Mouse (Mus musculus) granulocyte monocyte progenitor cell, adult 5-6 weeks (primary cell): Measurements from ENCODE around the gene Cdv3. TPM values are rescaled to one million over a fixed set of nuclear protein-coding genes. Genes with fewer than 3 reads are reported as not detected.

Experiments used
- ATAC-seq: replicated peaks from 2 replicates; pipeline ENCODE4 v1.8.0; 2016; ENCODE audit warnings: mild to moderate bottlenecking, moderate TSS enrichment, inconsistent platforms; ENCODE audit not compliant: poor library complexity, severe bottlenecking
- total RNA-seq, 2 experiments: library from RNA; stranded (forward) in 1 of 2; stranded (reverse) in 1 of 2; fragments of 200-712, 200-1000 nt in 1 of 2; fragments of >200 nt in 1 of 2; fragmentation: Nextera tagmentation in 1 of 2; gene quantifications; 2 replicates each; pipeline ENCODE4 v1.2.3; 2014 to 2017

Cdv3 gene
- total RNA-seq (2014; fragmentation: Nextera tagmentation), result 111 and 118 TPM in 2 replicates
- 171 and 197 TPM in 2 replicates for total RNA-seq (2017)

- ATAC-seq, result peak; percentile 89
Observed at GRCm38 (mm10) chr9:103365290-103366247, at the start of gene Cdv3. Gene Cdv3 (minus strand): TSS chr9:103365840.

- no peak for ATAC-seq
Observed at GRCm38 (mm10) chr9:103413457-103413856, 47.8 kb upstream of the Cdv3 start.

- no peak for ATAC-seq
Observed at GRCm38 (mm10) chr9:103409119-103409518, 43.5 kb upstream of the Cdv3 start.

GRCm38 (mm10) chr9:103408136-103408777, 42.6 kb upstream of the Cdv3 start:
- ATAC-seq, result no peak

GRCm38 (mm10) chr9:103403331-103403973, 37.8 kb upstream of the Cdv3 start:
- no peak for ATAC-seq

- ATAC-seq, result no peak
Observed at GRCm38 (mm10) chr9:103398509-103399157, 33.0 kb upstream of the Cdv3 start.

- no peak for ATAC-seq
Observed at GRCm38 (mm10) chr9:103393256-103393655, 27.6 kb upstream of the Cdv3 start.

- peak; percentile 44 for ATAC-seq
Observed at GRCm38 (mm10) chr9:103391796-103392372, 26.2 kb upstream of the Cdv3 start.

- ATAC-seq, result no peak
Observed at GRCm38 (mm10) chr9:103389261-103389660, 23.6 kb upstream of the Cdv3 start.

GRCm38 (mm10) chr9:103387011-103387653, 21.5 kb upstream of the Cdv3 start:
- ATAC-seq, result no peak

- ATAC-seq, result no peak
Observed at GRCm38 (mm10) chr9:103386573-103386972, 20.9 kb upstream of the Cdv3 start.

GRCm38 (mm10) chr9:103385600-103385999, 20.0 kb upstream of the Cdv3 start:
- ATAC-seq, result no peak

GRCm38 (mm10) chr9:103384141-103384796, 18.6 kb upstream of the Cdv3 start:
- no peak for ATAC-seq

- no peak for ATAC-seq
Observed at GRCm38 (mm10) chr9:103383576-103383975, 17.9 kb upstream of the Cdv3 start.

GRCm38 (mm10) chr9:103382989-103383388, 17.3 kb upstream of the Cdv3 start:
- ATAC-seq, result no peak

- no peak for ATAC-seq
Observed at GRCm38 (mm10) chr9:103380566-103380965, 14.9 kb upstream of the Cdv3 start.

- ATAC-seq, result no peak
Observed at GRCm38 (mm10) chr9:103379199-103379598, 13.6 kb upstream of the Cdv3 start.

GRCm38 (mm10) chr9:103378686-103379085, 13.0 kb upstream of the Cdv3 start:
- ATAC-seq, result no peak
